Mouse (Mus musculus): ENCODE results near the gene Adam20. TPM values are rescaled to one million over a fixed set of nuclear protein-coding genes. Genes with fewer than 3 reads are reported as not detected.
"Not testable (repeated sequence)": the region's sequence is repeated elsewhere in the genome, so short reads cannot be mapped to it uniquely, and the experiment has no call there.

Adam20 gene
- polyA plus RNA-seq (2015; fragmentation: Nextera tagmentation; extraction: Ambion mirVana) = not detected in 2 replicates

DNA sequence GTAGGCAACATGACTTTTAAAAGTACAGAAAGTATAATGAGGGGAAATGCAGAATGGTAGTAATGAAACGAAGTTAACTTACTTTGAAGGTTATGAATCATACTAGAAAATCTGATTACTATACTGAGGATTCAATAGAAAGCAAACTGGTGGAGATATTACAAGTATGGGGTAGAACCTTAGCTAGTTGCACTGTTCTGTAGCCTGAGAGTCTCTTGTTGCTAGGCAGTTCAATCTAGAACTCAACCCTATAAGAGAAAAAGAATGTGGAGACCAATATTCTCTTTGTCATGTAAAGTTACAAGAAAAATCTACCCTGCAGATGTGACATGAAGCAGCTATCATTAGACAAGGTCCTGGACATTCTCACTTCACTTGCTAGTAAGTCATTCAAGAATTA lies at the start of gene Adam20:
Gene Adam20, plus strand, starts transcription at position 301 of the 400 bp plus-strand sequence.
- H3K27me3 ChIP-seq; H3K36me3 ChIP-seq; H3K4me3 ChIP-seq (replicated peaks); H3K4me1 ChIP-seq; ATAC-seq (ENCODE audit: insufficient number of reproducible peaks, low FRiP score, low TSS enrichment, low read depth); H3K4me2 ChIP-seq (replicated peaks); H3K27ac ChIP-seq (replicated peaks); H3K9ac ChIP-seq; H3K9me3 ChIP-seq (replicated peaks): not testable (repeated sequence)
- 70% methylated on average over 1 of the region's 1 CpGs for WGBS

DNA sequence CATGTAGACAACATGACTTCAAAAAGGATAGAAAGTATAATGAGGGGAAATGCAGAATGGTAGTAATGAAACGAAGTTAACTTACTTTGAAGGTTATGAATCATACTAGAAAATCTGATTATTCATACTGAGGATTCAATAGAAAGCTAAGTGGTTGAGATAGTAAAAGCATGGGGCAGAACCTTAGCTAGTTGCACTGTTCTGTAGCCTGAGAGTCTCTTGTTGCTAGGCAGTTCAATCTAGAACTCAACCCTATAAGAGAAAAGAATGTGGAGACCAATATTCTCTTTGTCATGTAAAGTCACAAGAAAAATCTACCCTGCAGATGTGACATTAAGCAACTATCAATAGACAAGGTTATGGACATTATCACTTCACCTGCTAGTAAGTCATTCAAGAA lies 41.2 kb upstream of the Adam20 start, which contains the start of gene Adam25:
Gene Adam25, plus strand, starts transcription at position 301 of the 400 bp plus-strand sequence.
- not testable (repeated sequence) for H3K9me3 ChIP-seq (replicated peaks); H3K4me3 ChIP-seq (replicated peaks); H3K4me1 ChIP-seq; H3K27me3 ChIP-seq; H3K4me2 ChIP-seq (replicated peaks); H3K27ac ChIP-seq (replicated peaks); ATAC-seq (ENCODE audit: insufficient number of reproducible peaks, low FRiP score, low TSS enrichment, low read depth); H3K9ac ChIP-seq; H3K36me3 ChIP-seq
- 59% methylated on average over 1 of the region's 1 CpGs for WGBS

DNA sequence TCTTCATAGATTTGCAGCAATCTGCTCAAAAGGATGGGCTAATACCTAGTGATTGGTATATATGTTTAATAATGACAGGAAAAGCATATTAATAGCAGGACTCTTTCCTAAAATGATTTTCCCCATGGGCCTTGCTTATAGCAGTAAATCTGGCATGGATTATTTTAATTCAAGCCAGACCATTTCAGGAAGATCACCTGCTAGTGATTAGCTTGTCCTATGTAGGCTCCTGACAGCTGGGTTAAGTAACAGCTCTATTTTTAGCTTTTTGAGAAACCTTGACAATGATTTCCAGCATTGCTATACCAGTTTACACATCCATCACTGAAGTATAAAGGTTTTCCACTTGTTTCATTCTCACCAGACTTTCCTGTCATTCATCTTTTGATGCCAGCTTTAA lies 9.8 kb upstream of the Adam20 start:
- H3K9ac ChIP-seq = no peak overlapping the region
- no peaks in the 10 kb centered on the region for H3K9me3 ChIP-seq (replicated peaks)
- H3K4me1 ChIP-seq = no peaks in the 10 kb centered on the region
- H3K4me2 ChIP-seq (replicated peaks) = no peak overlapping the region
- ATAC-seq (ENCODE audit: insufficient number of reproducible peaks, low FRiP score, low TSS enrichment, low read depth) = no peak
- H3K27me3 ChIP-seq = no peaks in the 10 kb centered on the region
- H3K4me3 ChIP-seq (replicated peaks) = no peak overlapping the region
- no peak overlapping the region for H3K27ac ChIP-seq (replicated peaks)
- no peaks in the 10 kb centered on the region for H3K36me3 ChIP-seq

DNA sequence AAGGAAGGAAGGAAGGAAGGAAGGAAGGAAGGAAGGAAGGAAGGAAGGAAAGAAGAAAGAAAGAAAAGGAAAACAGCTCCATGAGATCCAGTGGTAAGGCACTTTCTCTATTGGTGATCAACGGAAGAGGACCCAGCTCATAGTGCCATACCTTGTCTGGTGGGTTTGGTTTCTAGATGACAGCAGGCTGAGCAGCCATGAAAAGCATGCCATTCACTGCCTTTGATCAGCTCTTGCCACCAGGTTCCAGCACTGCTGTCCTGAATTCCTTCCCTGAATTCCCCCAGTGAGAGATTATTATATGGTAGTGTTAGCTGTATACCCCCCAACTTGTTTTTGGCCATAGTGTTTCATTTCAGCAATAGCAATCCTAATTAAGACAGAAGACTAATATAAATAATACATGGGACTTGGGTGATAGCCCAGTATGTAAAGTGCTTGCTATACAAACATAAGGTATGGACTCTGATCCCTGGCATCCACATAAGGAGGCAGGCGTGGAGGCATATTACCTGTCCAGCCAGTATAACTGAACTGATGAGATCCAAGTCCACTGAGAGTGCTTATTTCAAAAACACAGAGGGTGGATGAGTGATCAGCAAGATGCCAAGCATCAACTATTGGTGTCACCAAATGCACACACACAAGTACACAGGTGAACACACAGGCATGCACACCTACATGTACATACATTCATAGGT lies 10.5 kb downstream of the Adam20 start:
- Histone ChIP-seq H3K27me3 (no peaks in the 10 kb centered on the region), H3K9ac (no peak overlapping the region), H3K36me3 (no peaks in the 10 kb centered on the region), H3K4me2 (replicated peaks) (no peak overlapping the region), H3K4me3 (replicated peaks) (no peak overlapping the region), H3K4me1 (no peaks in the 10 kb centered on the region), H3K9me3 (replicated peaks) (no peaks in the 10 kb centered on the region), H3K27ac (replicated peaks) (no peak overlapping the region)
- WGBS = 76% methylated on average over 2 of the region's 2 CpGs
- ATAC-seq (ENCODE audit: insufficient number of reproducible peaks, low FRiP score, low TSS enrichment, low read depth) = no peak

Other genes with a start within 250 kb of the Adam20 start
- gene Adam24, start 118.2 kb upstream of the Adam20 start, polyA plus RNA-seq (2015; fragmentation: Nextera tagmentation; extraction: Ambion mirVana) = not detected in 2 replicates
- 0.05 TPM in 1 of 2 replicates, not detected in the other for gene Adam25, start 41.1 kb upstream of the Adam20 start, polyA plus RNA-seq (2015; fragmentation: Nextera tagmentation; extraction: Ambion mirVana)
- not detected in 2 replicates for gene Adam39, start 29.7 kb downstream of the Adam20 start, polyA plus RNA-seq (2015; fragmentation: Nextera tagmentation; extraction: Ambion mirVana)

Data from embryonic facial prominence, embryonic 15.5 days (tissue).